Mouse (Mus musculus) kidney, adult 8-10 months (tissue): Measurements from ENCODE around the gene Bid.
"Not testable (repeated sequence)": the region's sequence is repeated elsewhere in the genome, so short reads cannot be mapped to it uniquely, and the experiment has no call there.

Source experiments
- DNase-seq, 2 experiments: peaks; one replicate each; pipeline ENCODE4 v3.0.0; 2022

Gene Bid

DNA sequence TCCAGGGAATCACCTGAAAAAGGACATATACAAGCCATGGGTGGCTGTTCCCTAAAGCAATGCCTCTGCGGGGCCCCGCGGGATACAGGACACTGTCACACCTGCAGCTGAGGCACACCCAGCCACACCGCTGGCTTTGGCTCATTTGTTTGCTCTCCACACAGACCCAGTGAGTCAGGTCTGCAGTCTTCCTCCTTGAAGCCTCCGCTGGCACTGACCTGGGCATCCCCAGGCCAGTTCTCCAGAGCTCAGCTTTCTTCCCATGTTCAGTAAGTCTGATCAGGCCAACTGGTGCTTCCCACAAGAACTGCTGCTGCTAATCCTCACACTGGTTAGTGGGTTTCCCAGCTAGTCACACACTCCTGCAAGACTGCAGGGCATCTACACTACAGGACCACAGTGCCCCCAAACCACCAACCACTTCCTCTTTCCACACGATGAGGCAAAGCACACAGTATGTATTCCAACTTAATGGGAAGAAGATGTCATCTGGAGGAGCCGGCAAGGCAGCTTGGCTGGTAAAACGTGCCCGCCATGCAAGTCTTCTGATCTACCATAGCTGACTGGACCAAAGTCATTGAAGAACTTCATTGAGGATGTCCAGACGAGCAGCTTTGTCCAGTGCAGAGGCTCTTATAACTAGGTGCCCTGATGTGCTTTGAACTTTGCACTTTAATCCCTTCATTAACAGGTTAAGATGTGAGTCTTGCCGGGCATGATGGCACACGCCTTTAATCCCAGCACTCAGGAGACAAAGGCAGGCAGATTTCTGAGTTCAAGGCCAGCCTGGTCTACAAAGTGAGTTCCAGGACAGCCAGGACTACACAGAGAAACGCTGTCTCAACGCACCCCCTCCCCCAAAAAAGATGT lies 14.6 kb downstream of the Bid start:
- DNase-seq, result no peak

DNA sequence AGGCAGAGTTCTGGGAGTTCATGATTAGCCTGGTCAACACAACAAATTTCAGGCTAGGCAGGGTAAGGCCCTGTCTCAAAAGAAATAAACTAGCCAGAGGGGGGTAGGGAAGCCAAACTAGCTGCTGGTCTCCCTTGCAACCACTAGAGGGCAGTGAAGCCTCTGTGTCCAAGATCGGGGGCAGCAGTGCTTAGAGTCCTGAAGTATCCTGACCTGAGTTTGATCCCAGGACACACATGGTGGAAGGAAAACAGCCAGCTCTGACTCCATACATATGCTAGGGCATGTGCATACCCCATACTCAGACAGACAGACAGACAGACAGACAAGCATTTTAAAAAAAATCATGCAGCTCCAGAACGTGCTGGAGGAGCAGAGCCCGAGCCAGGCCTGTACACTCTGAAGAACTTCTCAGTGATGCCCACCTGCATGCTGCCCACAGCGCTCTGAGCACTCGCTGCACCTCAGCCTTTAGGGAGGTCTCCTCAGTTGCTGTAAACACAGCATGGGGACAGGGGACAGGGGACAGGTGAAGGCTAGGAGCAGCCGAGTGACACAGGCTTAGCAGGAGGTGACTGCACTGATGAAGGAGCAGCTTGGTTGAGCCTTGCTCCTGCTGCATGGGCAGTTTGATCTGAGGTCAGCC lies 18.3 kb downstream of the Bid start:
- peak in 1 of 2 experiments; percentile 46 for DNase-seq

DNA sequence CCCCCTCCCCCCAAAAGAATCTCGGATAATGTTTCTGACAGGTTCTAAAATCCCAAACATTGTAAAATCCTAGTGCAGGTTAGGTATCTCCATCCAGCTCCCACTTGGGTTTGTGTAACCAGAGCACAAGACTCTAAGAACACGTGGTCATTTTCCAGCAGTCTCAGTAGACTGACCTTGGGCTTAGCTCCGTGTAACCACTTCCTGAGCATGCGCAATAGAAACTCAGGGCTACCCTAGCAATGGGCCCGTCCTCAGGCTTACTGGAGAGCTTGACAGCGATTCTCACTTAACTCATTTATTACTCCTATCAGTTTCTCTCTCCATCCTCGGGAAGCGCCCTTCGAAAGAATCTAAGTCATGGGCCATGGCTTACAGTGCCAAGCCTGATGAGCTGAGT lies 22.1 kb downstream of the Bid start:
- DNase-seq, result no peak

DNA sequence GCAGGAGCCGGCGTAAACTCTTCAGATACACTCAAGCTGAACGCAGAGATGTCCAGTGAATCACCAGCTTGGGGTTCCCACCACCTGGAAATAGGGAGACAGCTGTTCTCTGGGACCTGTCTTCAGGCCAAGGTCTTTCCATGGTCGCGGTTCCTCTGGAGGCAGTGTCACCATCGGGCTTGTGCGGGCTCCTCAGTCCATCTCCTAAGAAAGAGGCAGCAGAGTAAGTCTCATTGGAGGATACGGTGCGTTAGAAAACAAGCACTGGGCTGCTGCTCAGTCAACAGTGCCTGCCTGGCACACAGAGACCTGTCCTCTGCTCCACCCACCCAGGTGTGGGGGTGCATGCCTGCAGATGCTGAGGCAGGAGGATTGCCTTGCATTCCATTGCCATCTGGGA lies 22.6 kb downstream of the Bid start:
- no peak for DNase-seq

GRCm38 (mm10) chr6:120886696-120887095 lies 30.0 kb downstream of the Bid start:
- no peak for DNase-seq

- DNase-seq, result no peak
Observed at GRCm38 (mm10) chr6:120884436-120884835, 32.2 kb downstream of the Bid start.

GRCm38 (mm10) chr6:120879046-120879445 lies 37.6 kb downstream of the Bid start:
- DNase-seq, result no peak

- no peak for DNase-seq
Observed at GRCm38 (mm10) chr6:120873874-120874273, 42.8 kb downstream of the Bid start.

DNA sequence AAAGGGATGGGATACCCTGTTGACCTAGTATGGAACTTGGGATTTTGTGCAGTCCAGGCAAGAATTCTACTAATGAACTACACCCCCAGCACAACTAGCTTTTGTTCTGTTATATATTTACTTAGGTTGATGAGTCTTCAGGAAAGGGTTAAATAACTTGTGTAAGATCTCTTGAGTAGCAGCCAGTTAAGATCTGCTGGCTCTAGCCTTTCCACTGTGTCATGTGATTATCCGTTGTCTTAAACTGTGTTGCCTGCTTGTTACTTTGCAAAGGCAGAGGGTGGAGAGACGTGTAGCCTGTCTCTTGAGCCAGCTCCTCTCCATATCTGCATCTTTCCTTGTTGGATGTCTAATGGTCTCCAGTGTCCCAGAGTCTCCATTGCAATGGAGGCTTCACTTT lies 45.4 kb downstream of the Bid start:
- DNase-seq, result peak; percentile 50 to 64

DNA sequence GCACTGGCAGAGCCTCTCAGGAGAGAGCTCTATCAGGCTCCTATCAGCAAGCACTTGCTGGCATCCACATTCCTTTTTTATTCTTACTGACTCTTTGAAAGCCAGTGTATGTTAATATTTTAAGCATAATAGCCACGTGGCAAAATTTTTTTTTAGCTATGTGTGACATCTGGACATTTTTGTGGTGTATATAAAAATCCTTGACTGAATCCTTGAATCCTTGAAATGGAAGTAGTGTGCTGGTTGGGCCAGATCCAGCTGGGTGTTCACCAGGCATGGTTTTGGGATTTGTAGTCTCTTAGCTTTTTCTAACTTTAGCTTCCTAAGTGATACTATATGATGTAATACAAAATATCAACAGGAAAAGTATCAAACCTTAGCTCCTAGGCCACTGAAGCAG lies 47.8 kb downstream of the Bid start:
- no peak for DNase-seq

DNA sequence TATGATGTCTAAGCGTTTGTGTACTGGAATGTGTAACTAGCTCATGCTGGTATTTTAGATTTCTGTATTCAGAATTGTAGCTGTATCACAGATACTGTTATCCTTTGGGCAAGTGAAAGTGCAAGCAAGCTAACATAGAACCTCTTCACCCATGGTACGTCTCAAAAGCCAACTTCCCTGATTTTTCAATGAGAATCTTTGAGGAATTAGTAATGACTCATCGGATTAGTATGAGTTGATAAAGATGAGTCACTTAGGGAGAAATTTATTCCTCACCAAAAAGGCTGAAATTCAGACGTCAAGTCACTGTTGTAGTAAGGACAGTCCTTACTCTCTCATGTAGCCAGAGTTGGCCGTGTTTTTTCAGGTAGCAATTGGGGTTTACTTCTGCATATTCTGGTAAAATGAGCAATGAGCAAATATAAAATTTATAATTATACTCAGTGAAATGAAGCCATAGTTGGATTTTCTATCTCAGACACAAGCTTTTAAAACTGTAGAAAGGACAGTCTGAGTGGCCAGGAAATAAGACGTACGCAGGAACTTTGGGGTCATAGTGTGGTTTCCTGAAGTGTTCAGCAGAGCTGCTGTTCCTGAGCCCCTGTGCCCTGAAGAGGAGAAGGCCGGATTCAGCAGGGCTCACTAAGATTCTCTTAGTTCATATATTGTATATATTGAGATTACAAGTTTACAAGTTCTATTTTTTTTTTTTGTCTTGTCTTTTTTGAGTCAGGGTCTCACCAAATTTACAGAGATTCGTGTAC lies 50.4 kb downstream of the Bid start:
- DNase-seq, result no peak

DNA sequence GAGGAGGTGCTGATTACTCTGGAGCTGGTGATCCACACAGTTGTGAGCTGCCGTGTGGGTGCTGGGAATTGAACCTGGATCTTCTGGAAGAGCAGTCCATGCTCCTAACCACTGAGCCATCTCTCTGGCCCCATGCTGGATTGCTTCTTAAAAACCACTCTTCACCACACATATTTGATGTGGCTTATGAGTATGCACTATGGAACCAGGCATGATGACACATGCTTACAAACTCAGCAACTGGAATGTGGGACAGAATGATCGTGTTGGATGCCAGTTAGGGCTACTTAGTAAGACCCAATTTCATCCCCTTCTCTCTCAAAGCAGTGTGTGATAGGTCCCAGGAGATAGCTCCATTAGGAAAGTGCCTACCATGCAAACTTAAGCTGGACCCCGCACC lies 56.6 kb downstream of the Bid start:
- no peak for DNase-seq

GRCm38 (mm10) chr6:120858217-120858711 lies 58.4 kb downstream of the Bid start:
- no peak for DNase-seq

GRCm38 (mm10) chr6:120854413-120854812 lies 62.2 kb downstream of the Bid start:
- no peak for DNase-seq

GRCm38 (mm10) chr6:120850720-120851119 lies 65.9 kb downstream of the Bid start:
- not testable (repeated sequence) for DNase-seq
